Mouse (Mus musculus): ENCODE measurements at regions not wholly inside any gene's neighbourhood (a gene's known extent, or its start where the extent isn't known, plus 50 kb on each side); places are given as distances from the start of the nearest gene placed in this dataset.
"Not testable (repeated sequence)": the region's sequence is repeated elsewhere in the genome, so short reads cannot be mapped to it uniquely, and the experiment has no call there.

DNA sequence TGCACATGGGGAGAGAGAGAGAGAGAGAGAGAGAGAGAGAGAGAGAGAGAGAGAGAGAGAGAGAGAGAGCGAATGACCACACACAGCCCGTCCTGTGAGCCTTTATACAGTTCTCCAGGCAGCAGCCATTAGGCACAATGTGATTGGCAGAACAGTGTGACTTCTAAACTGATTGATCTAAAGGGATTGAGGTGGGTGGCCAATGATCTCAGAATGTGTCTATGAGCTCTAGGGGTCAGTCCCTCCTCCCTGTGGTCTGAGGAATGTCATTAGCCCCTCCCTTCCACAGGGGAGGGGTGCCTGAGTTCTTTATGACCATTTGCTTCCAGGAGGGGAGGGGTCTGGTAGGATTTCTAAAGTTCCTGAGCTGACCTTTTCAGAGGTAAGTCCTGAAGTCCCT, 62.1 kb downstream of the Duxbl3 start:
- WGBS = 74% methylated on average over 2 of the region's 2 CpGs

DNA sequence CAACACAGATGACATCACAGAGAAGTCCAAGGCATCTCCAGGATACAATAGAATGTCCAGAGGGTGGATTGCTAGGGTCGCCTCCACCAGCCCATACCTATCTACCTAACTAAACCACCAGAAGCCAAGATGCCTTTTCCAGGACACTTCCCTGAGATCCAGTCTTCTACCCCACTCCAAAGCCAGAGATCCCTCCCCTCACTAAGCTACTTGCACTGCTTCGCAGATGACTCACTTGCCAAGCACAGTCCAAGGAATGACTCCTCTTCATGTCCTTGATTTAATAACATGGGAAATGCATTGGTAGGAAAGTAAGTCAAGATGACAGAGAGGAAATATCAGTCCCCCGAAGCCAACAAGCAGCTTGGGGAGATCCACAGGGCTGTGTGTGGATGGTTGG, 63.0 kb downstream of the Duxbl3 start:
- DNase-seq (ENCODE audit: low spot score) (no peak), ATAC-seq (replicated peaks; ENCODE audit: insufficient number of reproducible peaks, low FRiP score, low TSS enrichment, low read depth) (no peak)
- H3K4me2 ChIP-seq (ENCODE audit: low read depth, low read length) = no peak overlapping the region
- H3K9me3 ChIP-seq (replicated peaks; ENCODE audit: control insufficient read depth, low read length) = no peaks in the 10 kb centered on the region
- no peaks in the 10 kb centered on the region for H3K4me1 ChIP-seq (ENCODE audit: control insufficient read depth, insufficient read depth, low read length)
- no peak overlapping the region for H3K27ac ChIP-seq (replicated peaks; ENCODE audit: low read depth, low read length)
- H3K9ac ChIP-seq (replicated peaks; ENCODE audit: low read length) = no peak overlapping the region
- no peaks in the 10 kb centered on the region for H3K36me3 ChIP-seq (replicated peaks; ENCODE audit: control insufficient read depth, insufficient read depth, low read depth, low read length)
- no peak overlapping the region for H3K4me3 ChIP-seq (ENCODE audit: low read depth, low read length)
- no peaks in the 10 kb centered on the region for H3K27me3 ChIP-seq (ENCODE audit: control insufficient read depth, insufficient read depth, low read length)
- 87% methylated on average over 3 of the region's 3 CpGs for WGBS

More for the DNA sequence above, 62.1 kb downstream of the Duxbl3 start:
- not testable (repeated sequence) for H3K4me2 ChIP-seq (ENCODE audit: low read depth, low read length); DNase-seq (ENCODE audit: low spot score); H3K27me3 ChIP-seq (ENCODE audit: control insufficient read depth, insufficient read depth, low read length); H3K4me3 ChIP-seq (ENCODE audit: low read depth, low read length); H3K9me3 ChIP-seq (replicated peaks; ENCODE audit: control insufficient read depth, low read length); H3K4me1 ChIP-seq (ENCODE audit: control insufficient read depth, insufficient read depth, low read length); H3K36me3 ChIP-seq (replicated peaks; ENCODE audit: control insufficient read depth, insufficient read depth, low read depth, low read length); H3K27ac ChIP-seq (replicated peaks; ENCODE audit: low read depth, low read length); ATAC-seq (replicated peaks; ENCODE audit: insufficient number of reproducible peaks, low FRiP score, low TSS enrichment, low read depth); H3K9ac ChIP-seq (replicated peaks; ENCODE audit: low read length)

DNA sequence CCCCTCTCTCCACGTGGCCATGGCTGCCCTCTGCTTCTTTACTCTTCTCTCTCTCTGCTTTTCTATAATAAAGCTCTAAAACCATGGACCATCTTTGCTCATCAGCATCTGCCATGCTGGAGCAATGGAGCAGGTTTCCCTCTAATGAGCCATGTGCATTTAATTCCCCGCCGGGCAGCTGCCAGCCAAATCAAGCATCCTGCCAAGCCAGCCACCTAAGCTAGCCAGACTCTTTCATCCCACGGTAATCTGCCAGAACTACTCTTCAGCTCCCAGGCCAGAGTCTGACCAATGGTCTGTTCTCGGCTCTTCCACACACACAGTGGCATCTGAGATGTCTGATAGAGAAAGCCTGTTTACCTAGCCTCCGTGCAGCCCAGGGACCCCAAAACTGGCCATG, 70.8 kb downstream of the Duxbl3 start:
- ATAC-seq (replicated peaks; ENCODE audit: insufficient number of reproducible peaks, low FRiP score, low TSS enrichment, low read depth) = no peak

DNA sequence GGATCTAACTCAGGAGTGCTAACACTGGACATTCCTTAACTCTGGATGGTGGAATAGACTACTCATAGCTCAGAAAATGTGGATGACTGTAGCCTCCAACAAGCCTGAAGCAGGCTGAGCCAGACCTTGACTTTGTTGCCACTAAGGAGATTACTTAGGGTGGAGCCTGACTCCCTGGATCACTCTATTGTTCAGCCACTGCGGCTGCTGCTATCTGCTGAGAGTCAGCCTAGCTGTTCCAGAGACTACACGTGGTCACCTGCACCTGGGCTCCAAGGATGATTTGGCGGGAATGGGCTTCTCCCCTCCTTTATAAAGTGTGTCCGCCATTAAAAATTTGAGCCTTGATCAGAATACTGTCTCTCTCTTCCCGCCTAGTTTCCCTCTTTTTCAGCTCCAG, 83.3 kb downstream of the Duxbl3 start:
- H3K9ac ChIP-seq (replicated peaks; ENCODE audit: low read length) = no peak overlapping the region
- 86% methylated on average over 5 of the region's 5 CpGs for WGBS
- no peaks in the 10 kb centered on the region for H3K4me1 ChIP-seq (ENCODE audit: control insufficient read depth, insufficient read depth, low read length)
- no peak for ATAC-seq (replicated peaks; ENCODE audit: insufficient number of reproducible peaks, low FRiP score, low TSS enrichment, low read depth)
- H3K36me3 ChIP-seq (replicated peaks; ENCODE audit: control insufficient read depth, insufficient read depth, low read depth, low read length) = no peaks in the 10 kb centered on the region
- H3K9me3 ChIP-seq (replicated peaks; ENCODE audit: control insufficient read depth, low read length) = no peaks in the 10 kb centered on the region
- DNase-seq (ENCODE audit: low spot score) = no peak
- H3K27ac ChIP-seq (replicated peaks; ENCODE audit: low read depth, low read length) = no peak overlapping the region
- H3K4me3 ChIP-seq (ENCODE audit: low read depth, low read length) = no peak overlapping the region
- no peak overlapping the region for H3K4me2 ChIP-seq (ENCODE audit: low read depth, low read length)
- no peaks in the 10 kb centered on the region for H3K27me3 ChIP-seq (ENCODE audit: control insufficient read depth, insufficient read depth, low read length)

More for the DNA sequence above, 70.8 kb downstream of the Duxbl3 start:
- 78% methylated on average over 6 of the region's 6 CpGs for WGBS
- H3K4me2 ChIP-seq (ENCODE audit: low read depth, low read length) = no peak overlapping the region
- no peak overlapping the region for H3K9ac ChIP-seq (replicated peaks; ENCODE audit: low read length)
- no peak for DNase-seq (ENCODE audit: low spot score)
- no peak overlapping the region for H3K4me3 ChIP-seq (ENCODE audit: low read depth, low read length)
- no peaks in the 10 kb centered on the region for H3K9me3 ChIP-seq (replicated peaks; ENCODE audit: control insufficient read depth, low read length)
- no peaks in the 10 kb centered on the region for H3K4me1 ChIP-seq (ENCODE audit: control insufficient read depth, insufficient read depth, low read length)
- H3K27ac ChIP-seq (replicated peaks; ENCODE audit: low read depth, low read length) = no peak overlapping the region
- no peaks in the 10 kb centered on the region for H3K36me3 ChIP-seq (replicated peaks; ENCODE audit: control insufficient read depth, insufficient read depth, low read depth, low read length)
- no peaks in the 10 kb centered on the region for H3K27me3 ChIP-seq (ENCODE audit: control insufficient read depth, insufficient read depth, low read length)

DNA sequence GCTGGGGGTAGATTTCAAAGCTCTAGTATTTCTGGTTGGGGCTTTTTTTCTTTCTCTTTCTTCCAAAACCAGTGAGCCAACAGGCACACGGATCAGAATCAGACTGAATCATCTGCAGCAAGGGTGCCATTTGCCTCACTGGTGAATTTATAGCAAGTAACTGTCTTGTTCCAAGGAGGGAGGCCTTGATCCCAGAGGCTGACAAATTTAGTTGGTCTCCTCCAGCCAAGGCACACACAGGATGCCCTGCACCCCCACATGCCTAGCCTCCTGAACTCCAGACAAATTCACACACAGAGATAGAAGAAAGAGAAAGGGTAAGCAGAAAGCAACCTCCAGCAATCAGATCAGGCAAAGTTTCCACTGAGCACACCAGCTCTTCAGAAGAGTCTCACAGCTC, 87.5 kb downstream of the Duxbl3 start:
- no peak overlapping the region for H3K4me2 ChIP-seq (ENCODE audit: low read depth, low read length)
- no peak overlapping the region for H3K27ac ChIP-seq (replicated peaks; ENCODE audit: low read depth, low read length)
- no peaks in the 10 kb centered on the region for H3K9me3 ChIP-seq (replicated peaks; ENCODE audit: control insufficient read depth, low read length)
- ATAC-seq (replicated peaks; ENCODE audit: insufficient number of reproducible peaks, low FRiP score, low TSS enrichment, low read depth) (no peak), DNase-seq (ENCODE audit: low spot score) (no peak)
- H3K9ac ChIP-seq (replicated peaks; ENCODE audit: low read length) = no peak overlapping the region
- no peaks in the 10 kb centered on the region for H3K27me3 ChIP-seq (ENCODE audit: control insufficient read depth, insufficient read depth, low read length)
- no peaks in the 10 kb centered on the region for H3K4me1 ChIP-seq (ENCODE audit: control insufficient read depth, insufficient read depth, low read length)
- 100% methylated on average over 1 of the region's 1 CpGs for WGBS
- no peak overlapping the region for H3K4me3 ChIP-seq (ENCODE audit: low read depth, low read length)
- H3K36me3 ChIP-seq (replicated peaks; ENCODE audit: control insufficient read depth, insufficient read depth, low read depth, low read length) = no peaks in the 10 kb centered on the region

DNA sequence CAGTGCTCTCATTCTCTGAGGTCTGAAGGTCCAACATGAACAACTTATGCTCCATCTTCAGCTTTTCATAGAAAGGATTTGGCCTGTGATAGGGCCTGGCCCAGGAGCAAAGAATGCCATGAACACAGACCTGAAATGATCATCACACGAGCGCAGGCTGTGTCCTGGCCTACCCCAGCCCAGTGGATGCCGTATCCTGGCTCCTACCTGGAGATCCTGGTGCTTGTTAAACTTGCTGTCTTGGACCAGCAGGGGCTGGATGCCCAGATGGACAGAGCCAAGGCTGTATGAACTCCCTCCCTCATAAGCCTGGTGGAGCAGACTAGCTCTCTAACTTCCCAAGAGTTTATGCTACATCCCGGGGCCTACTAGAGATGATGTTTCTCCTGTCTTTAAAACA, 89.5 kb downstream of the Duxbl3 start:
- Histone ChIP-seq H3K9me3 (replicated peaks; ENCODE audit: control insufficient read depth, low read length) (no peaks in the 10 kb centered on the region), H3K9ac (replicated peaks; ENCODE audit: low read length) (no peak overlapping the region), H3K27ac (replicated peaks; ENCODE audit: low read depth, low read length) (no peak overlapping the region), H3K4me3 (ENCODE audit: low read depth, low read length) (no peak overlapping the region), H3K4me1 (ENCODE audit: control insufficient read depth, insufficient read depth, low read length) (no peaks in the 10 kb centered on the region), H3K27me3 (ENCODE audit: control insufficient read depth, insufficient read depth, low read length) (no peaks in the 10 kb centered on the region), H3K4me2 (ENCODE audit: low read depth, low read length) (no peak overlapping the region), H3K36me3 (replicated peaks; ENCODE audit: control insufficient read depth, insufficient read depth, low read depth, low read length) (no peaks in the 10 kb centered on the region)
- 93% methylated on average over 4 of the region's 4 CpGs for WGBS
- DNase-seq (ENCODE audit: low spot score) (no peak), ATAC-seq (replicated peaks; ENCODE audit: insufficient number of reproducible peaks, low FRiP score, low TSS enrichment, low read depth) (no peak)

DNA sequence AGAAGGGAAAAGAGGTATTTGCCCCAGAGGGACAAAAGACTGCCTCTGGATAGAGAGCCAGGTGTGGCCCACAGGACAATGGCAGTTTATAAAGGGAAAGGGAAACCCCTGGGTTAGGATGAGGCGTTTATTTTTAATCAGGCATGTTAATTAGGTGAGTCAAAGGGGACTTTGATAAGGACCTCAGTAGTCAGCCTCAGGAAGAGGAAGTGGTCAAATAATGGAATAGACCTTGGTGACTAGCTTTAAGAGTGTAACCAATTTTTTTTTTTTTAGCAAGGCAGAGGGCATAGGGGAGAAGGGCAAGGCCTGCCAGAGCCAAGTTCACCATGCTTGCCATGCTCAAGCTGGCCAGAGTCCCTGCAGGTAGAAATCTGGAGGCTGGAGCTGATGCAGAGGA, 95.2 kb downstream of the Duxbl3 start:
- no peaks in the 10 kb centered on the region for H3K9me3 ChIP-seq (replicated peaks; ENCODE audit: control insufficient read depth, low read length)
- H3K4me3 ChIP-seq (ENCODE audit: low read depth, low read length) = no peak overlapping the region
- no peak overlapping the region for H3K4me2 ChIP-seq (ENCODE audit: low read depth, low read length)
- H3K4me1 ChIP-seq (ENCODE audit: control insufficient read depth, insufficient read depth, low read length) = no peaks in the 10 kb centered on the region
- no peaks in the 10 kb centered on the region for H3K27me3 ChIP-seq (ENCODE audit: control insufficient read depth, insufficient read depth, low read length)
- no peak for ATAC-seq (replicated peaks; ENCODE audit: insufficient number of reproducible peaks, low FRiP score, low TSS enrichment, low read depth)
- no peak overlapping the region for H3K27ac ChIP-seq (replicated peaks; ENCODE audit: low read depth, low read length)
- WGBS = 63% methylated on average over 1 of the region's 1 CpGs
- H3K9ac ChIP-seq (replicated peaks; ENCODE audit: low read length) = no peak overlapping the region
- no peaks in the 10 kb centered on the region for H3K36me3 ChIP-seq (replicated peaks; ENCODE audit: control insufficient read depth, insufficient read depth, low read depth, low read length)
- no peak for DNase-seq (ENCODE audit: low spot score)

DNA sequence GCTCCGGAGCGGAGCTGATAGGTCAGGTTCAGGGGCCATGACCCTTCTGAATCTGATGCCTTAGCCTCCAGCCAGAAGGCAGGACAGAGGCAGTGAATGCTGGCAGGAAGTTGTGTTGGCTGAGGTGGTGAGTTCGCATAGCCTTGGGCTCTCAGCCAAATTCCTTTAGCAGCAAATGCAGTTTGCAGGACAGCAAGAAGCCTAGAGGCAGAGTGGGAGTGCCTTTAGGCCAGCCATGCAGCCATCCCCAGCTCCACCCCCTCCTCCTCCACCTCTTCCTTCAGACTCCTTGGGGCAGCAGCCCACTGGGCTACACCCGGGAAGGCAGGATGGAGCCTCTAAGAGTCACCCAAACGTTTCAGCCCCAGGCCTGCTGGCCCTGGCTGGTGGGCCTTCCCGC, 99.5 kb downstream of the Duxbl3 start:
- 37% methylated on average over 6 of the region's 6 CpGs for WGBS
- H3K9me3 ChIP-seq (replicated peaks; ENCODE audit: control insufficient read depth, low read length) = no peaks in the 10 kb centered on the region
- no peak overlapping the region for H3K27ac ChIP-seq (replicated peaks; ENCODE audit: low read depth, low read length)
- H3K9ac ChIP-seq (replicated peaks; ENCODE audit: low read length) = no peak overlapping the region
- no peaks in the 10 kb centered on the region for H3K36me3 ChIP-seq (replicated peaks; ENCODE audit: control insufficient read depth, insufficient read depth, low read depth, low read length)
- H3K4me2 ChIP-seq (ENCODE audit: low read depth, low read length) = no peak overlapping the region
- H3K27me3 ChIP-seq (ENCODE audit: control insufficient read depth, insufficient read depth, low read length) = no peaks in the 10 kb centered on the region
- H3K4me1 ChIP-seq (ENCODE audit: control insufficient read depth, insufficient read depth, low read length) = no peaks in the 10 kb centered on the region
- peak; percentile 2 for DNase-seq (ENCODE audit: low spot score)
- no peak overlapping the region for H3K4me3 ChIP-seq (ENCODE audit: low read depth, low read length)
- ATAC-seq (replicated peaks; ENCODE audit: insufficient number of reproducible peaks, low FRiP score, low TSS enrichment, low read depth) = no peak

DNA sequence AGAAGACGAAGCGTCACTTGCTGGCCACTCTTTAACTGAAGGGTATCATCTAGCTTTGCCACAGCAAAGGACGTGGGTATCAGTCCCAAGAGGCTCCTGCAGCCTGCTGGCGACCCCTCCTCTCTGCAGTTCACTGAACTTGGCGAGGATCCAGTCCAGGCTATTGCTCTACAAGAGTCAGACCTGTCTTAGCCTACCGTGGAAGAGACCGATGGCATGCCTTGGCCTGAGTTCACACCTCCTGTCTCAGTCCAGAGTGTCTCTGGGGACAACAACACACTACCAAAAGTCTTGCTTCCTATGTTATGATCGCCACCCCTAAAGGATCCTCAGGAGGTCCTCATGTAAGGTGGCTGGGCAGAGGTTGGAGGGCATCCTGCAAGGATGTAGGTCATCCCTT, 100.2 kb downstream of the Duxbl3 start:
- Histone ChIP-seq H3K9me3 (replicated peaks; ENCODE audit: control insufficient read depth, low read length) (no peaks in the 10 kb centered on the region), H3K4me3 (ENCODE audit: low read depth, low read length) (no peak overlapping the region), H3K4me1 (ENCODE audit: control insufficient read depth, insufficient read depth, low read length) (no peaks in the 10 kb centered on the region), H3K4me2 (ENCODE audit: low read depth, low read length) (no peak overlapping the region), H3K27ac (replicated peaks; ENCODE audit: low read depth, low read length) (no peak overlapping the region), H3K27me3 (ENCODE audit: control insufficient read depth, insufficient read depth, low read length) (no peaks in the 10 kb centered on the region), H3K9ac (replicated peaks; ENCODE audit: low read length) (no peak overlapping the region), H3K36me3 (replicated peaks; ENCODE audit: control insufficient read depth, insufficient read depth, low read depth, low read length) (no peaks in the 10 kb centered on the region)
- ATAC-seq (replicated peaks; ENCODE audit: insufficient number of reproducible peaks, low FRiP score, low TSS enrichment, low read depth) (no peak), DNase-seq (ENCODE audit: low spot score) (no peak)
- 82% methylated on average over 8 of the region's 8 CpGs for WGBS

Measured in embryonic facial prominence, embryonic 11.5 days (tissue).